ENCODE assay signal across 8 mouse cellular contexts in genomic region chr13:62684608-62685286, GRCm38 (mm10).
DNase-seq lines count a peak whose midpoint lies in the region; ATAC-seq lines count a peak whose summit lies in the region.
"Not testable (repeated sequence)": the region's sequence is repeated elsewhere in the genome, so short reads cannot be mapped to it uniquely, and the experiment has no call there.

No protein-coding gene starts in this region.

- peaks cover 35% of the 10 kb centered on the region for H3K36me3 ChIP-seq in embryonic facial prominence, embryonic 10.5 days (replicated peaks)
- not testable (repeated sequence) for H3K36me3 ChIP-seq in intestine, embryonic 15.5 days; megakaryocyte, embryonic 14.5 days (replicated peaks; ENCODE audit: low read length)

- H3K27ac ChIP-seq in embryonic facial prominence, embryonic 10.5 days (replicated peaks) = peak overlapping the region; percentile 78
- H3K27ac ChIP-seq in intestine, embryonic 15.5 days = peak overlapping the region; percentile 44; the same call in 1 of the 2 replicates

- H3K4me2 ChIP-seq in intestine, embryonic 15.5 days (replicated peaks) = peak overlapping the region; percentile 52

- DNase-seq in adrenal gland, postnatal 10 days = peak; percentile 16
- DNase-seq in embryonic facial prominence, embryonic 10.5 days (ENCODE audit: low spot score) = peak; percentile 60
- peak; percentile 20 for DNase-seq in gonadal fat pad, adult 2 months (ENCODE audit: low read depth)
- DNase-seq in left cerebral cortex, postnatal 10 days (ENCODE audit: extremely low spot score in 1 of 2, low spot score in 2 of 2) = peak; percentile 6 to 26
- DNase-seq in right cerebral cortex, adult 2 months (ENCODE audit: low spot score in 2 of 2) = peak; percentile 24 to 50
- DNase-seq in urinary bladder, postnatal 25 days (ENCODE audit: low spot score) = peak; percentile 24

- peak overlapping the region; percentile 46 for H3K9ac ChIP-seq in intestine, embryonic 15.5 days

- peaks cover 17% of the 10 kb centered on the region for H3K9me3 ChIP-seq in embryonic facial prominence, embryonic 10.5 days
- H3K9me3 ChIP-seq in intestine, embryonic 15.5 days = not testable (repeated sequence)
- peaks cover 12% of the 10 kb centered on the region for H3K9me3 ChIP-seq in megakaryocyte, embryonic 14.5 days

- intact Hi-C loops in left cerebral cortex, postnatal 10 days (cut with DNase I) = not testable (repeated sequence)

- peak; percentile 100 for ATAC-seq in intestine, embryonic 15.5 days

- H3K27me3 ChIP-seq in embryonic facial prominence, embryonic 10.5 days (replicated peaks; ENCODE audit: low read depth, poor library complexity, severe bottlenecking); intestine, embryonic 15.5 days (replicated peaks); megakaryocyte, embryonic 14.5 days (replicated peaks): not testable (repeated sequence)

- peak overlapping the region; percentile 59 for H3K4me3 ChIP-seq in embryonic facial prominence, embryonic 10.5 days
- H3K4me3 ChIP-seq in intestine, embryonic 15.5 days (replicated peaks) = peak overlapping the region; percentile 50
- peak overlapping the region; percentile 89 for H3K4me3 ChIP-seq in megakaryocyte, embryonic 14.5 days (replicated peaks)

- WGBS in embryonic facial prominence, embryonic 10.5 days = 1% methylated on average over 20 of the region's 20 CpGs
- 1% methylated on average over 20 of the region's 20 CpGs for WGBS in intestine, embryonic 15.5 days

- not testable (repeated sequence) for H3K4me1 ChIP-seq in embryonic facial prominence, embryonic 10.5 days; intestine, embryonic 15.5 days (replicated peaks); megakaryocyte, embryonic 14.5 days

Comparison
In these comparisons a context has a peak if more than half of its experiments do, and no peak if none do; other contexts are left out.
1. Peak in every context shown above with its lines: DNase-seq, ATAC-seq, H3K4me3 ChIP-seq and H3K27ac ChIP-seq.